In genomic region chr14:19976421-19977270, GRCm38 (mm10) we compare ENCODE assay signal across 8 mouse cellular contexts. TPM values are rescaled to one million over a fixed set of nuclear protein-coding genes. Genes with fewer than 3 reads are reported as not detected.
DNase-seq lines count a peak whose midpoint lies in the region; ATAC-seq and TF ChIP-seq lines count a peak whose summit lies in the region.

No protein-coding gene starts in this region.

- H3K4me1 ChIP-seq in ES-Bruce4 (ENCODE audit: control insufficient read depth, insufficient read depth, low read length): no peaks in the 10 kb centered on the region
- H3K4me1 ChIP-seq in forebrain, embryonic 11.5 days (replicated peaks; ENCODE audit: control insufficient read depth, insufficient read depth, low read length): peaks cover 18% of the 10 kb centered on the region
- H3K4me1 ChIP-seq in heart, embryonic 16.5 days (ENCODE audit: control insufficient read depth, insufficient read depth, low read length): peaks cover 22% of the 10 kb centered on the region
- peaks cover under 1% of the 10 kb centered on the region; the same call in 1 of the 2 replicates for H3K4me1 ChIP-seq in liver, postnatal 0 days (ENCODE audit: insufficient read depth)
- H3K4me1 ChIP-seq in neural tube, embryonic 11.5 days (ENCODE audit: control insufficient read depth, insufficient read depth, low read length): peaks cover 18% of the 10 kb centered on the region

- peak overlapping the region; percentile 76 for H3K4me2 ChIP-seq in forebrain, embryonic 11.5 days (ENCODE audit: low read depth, low read length, severe bottlenecking)
- peak overlapping the region; percentile 93 for H3K4me2 ChIP-seq in heart, embryonic 16.5 days (ENCODE audit: low read depth, low read length)
- peak overlapping the region; percentile 63 for H3K4me2 ChIP-seq in liver, postnatal 0 days (ENCODE audit: low read depth, low read length)
- peak overlapping the region; percentile 64 for H3K4me2 ChIP-seq in neural tube, embryonic 11.5 days (ENCODE audit: low read depth)

- TF ChIP-seq POLR2A in ES-Bruce4 (IDR thresholded peaks at IDR 0.05; ENCODE audit: insufficient read depth, low read length): no peak

- DNase-seq in brain, adult 2 months (ENCODE audit: low read depth, low spot score): peak; percentile 91
- DNase-seq in forebrain, embryonic 11.5 days (ENCODE audit: low spot score): peak; percentile 95
- peak; percentile 85 for DNase-seq in kidney, postnatal 14 days
- DNase-seq in liver, postnatal 0 days: peak; percentile 77
- DNase-seq in neural tube, embryonic 11.5 days (ENCODE audit: low spot score): peak; percentile 87
- DNase-seq in telencephalon, adult 2 months (ENCODE audit: low read depth, low spot score): peak; percentile 60

- H3K36me3 ChIP-seq in ES-Bruce4 (ENCODE audit: control insufficient read depth, insufficient read depth, low read length, poor library complexity, severe bottlenecking): no peaks in the 10 kb centered on the region
- H3K36me3 ChIP-seq in forebrain, embryonic 11.5 days (ENCODE audit: control insufficient read depth, insufficient read depth, low read length): no peaks in the 10 kb centered on the region
- no peaks in the 10 kb centered on the region for H3K36me3 ChIP-seq in heart, embryonic 16.5 days (ENCODE audit: control insufficient read depth, insufficient read depth)
- no peaks in the 10 kb centered on the region for H3K36me3 ChIP-seq in liver, postnatal 0 days (replicated peaks; ENCODE audit: insufficient read depth, low read length)
- H3K36me3 ChIP-seq in neural tube, embryonic 11.5 days (ENCODE audit: control insufficient read depth, insufficient read depth, low read length): no peaks in the 10 kb centered on the region

- peak overlapping the region; percentile 64 for H3K4me3 ChIP-seq in ES-Bruce4 (ENCODE audit: low read depth, low read length)
- peak overlapping the region; percentile 53 for H3K4me3 ChIP-seq in forebrain, embryonic 11.5 days (ENCODE audit: low read depth, low read length)
- H3K4me3 ChIP-seq in heart, embryonic 16.5 days (ENCODE audit: low read length): peak overlapping the region; percentile 76
- peak overlapping the region; percentile 36 for H3K4me3 ChIP-seq in liver, postnatal 0 days (ENCODE audit: low read depth, low read length)
- peak overlapping the region; percentile 57 for H3K4me3 ChIP-seq in neural tube, embryonic 11.5 days (ENCODE audit: low read depth, low read length)

- TF ChIP-seq CTCF in ES-Bruce4 (IDR thresholded peaks at IDR 0.05; ENCODE audit: low read depth, low read length): no peak
- TF ChIP-seq CTCF in liver, postnatal 0 days (IDR thresholded peaks at IDR 0.05; ENCODE audit: low read depth): peak; percentile 46

- H3K27ac ChIP-seq in ES-Bruce4 (ENCODE audit: insufficient read depth, low read length): peak overlapping the region; percentile 68
- peak overlapping the region; percentile 86 for H3K27ac ChIP-seq in forebrain, embryonic 11.5 days (ENCODE audit: low read depth, low read length)
- peak overlapping the region; percentile 73 for H3K27ac ChIP-seq in heart, embryonic 16.5 days (ENCODE audit: low read length)
- peak overlapping the region; percentile 63 for H3K27ac ChIP-seq in liver, postnatal 0 days (ENCODE audit: low read depth)
- H3K27ac ChIP-seq in neural tube, embryonic 11.5 days (ENCODE audit: low read depth, low read length): peak overlapping the region; percentile 96

- peak; percentile 97 for ATAC-seq in forebrain, embryonic 11.5 days (replicated peaks; ENCODE audit: low FRiP score)
- ATAC-seq in heart, embryonic 16.5 days (replicated peaks; ENCODE audit: extremely low read depth, insufficient read depth, low FRiP score): peak; percentile 91
- peak; percentile 90 for ATAC-seq in liver, postnatal 0 days
- ATAC-seq in neural tube, embryonic 11.5 days (ENCODE audit: insufficient read depth, low FRiP score, low TSS enrichment): peak; percentile 92

- 0 out of 2 replicates have a peak, but pooled peaks have one; percentile 22 for TF ChIP-seq EP300 in ES-Bruce4 (IDR thresholded peaks at IDR 0.05; ENCODE audit: insufficient read depth, low read depth, low read length)
- no peak for TF ChIP-seq EP300 in liver, postnatal 0 days (IDR thresholded peaks at IDR 0.05; ENCODE audit: low read depth)

- H3K9ac ChIP-seq in ES-Bruce4 (ENCODE audit: low read depth, poor library complexity, severe bottlenecking): peak overlapping the region; percentile 46
- H3K9ac ChIP-seq in forebrain, embryonic 11.5 days (ENCODE audit: low read length): peak overlapping the region; percentile 82
- peak overlapping the region; percentile 82 for H3K9ac ChIP-seq in heart, embryonic 16.5 days (ENCODE audit: low read length)
- no peak overlapping the region; the same call in 1 of the 2 replicates for H3K9ac ChIP-seq in liver, postnatal 0 days (replicated peaks)
- peak overlapping the region; percentile 73 for H3K9ac ChIP-seq in neural tube, embryonic 11.5 days (ENCODE audit: low read length)

- no peaks in the 10 kb centered on the region for H3K27me3 ChIP-seq in ES-Bruce4 (ENCODE audit: control insufficient read depth, insufficient read depth, low read length, poor library complexity, severe bottlenecking)
- no peaks in the 10 kb centered on the region for H3K27me3 ChIP-seq in forebrain, embryonic 11.5 days (ENCODE audit: control insufficient read depth, insufficient read depth, low read length)
- no peaks in the 10 kb centered on the region for H3K27me3 ChIP-seq in heart, embryonic 16.5 days (ENCODE audit: control insufficient read depth, insufficient read depth, low read length)
- no peaks in the 10 kb centered on the region for H3K27me3 ChIP-seq in liver, postnatal 0 days (ENCODE audit: insufficient read depth, low read length)
- no peaks in the 10 kb centered on the region for H3K27me3 ChIP-seq in neural tube, embryonic 11.5 days (ENCODE audit: control insufficient read depth, insufficient read depth, low read length)

- no peaks in the 10 kb centered on the region for H3K9me3 ChIP-seq in ES-Bruce4 (replicated peaks; ENCODE audit: control insufficient read depth, insufficient read depth, low read length, poor library complexity, severe bottlenecking)
- H3K9me3 ChIP-seq in forebrain, embryonic 11.5 days (ENCODE audit: control insufficient read depth, low read length): no peaks in the 10 kb centered on the region
- no peaks in the 10 kb centered on the region for H3K9me3 ChIP-seq in heart, embryonic 16.5 days (replicated peaks; ENCODE audit: control insufficient read depth, low read length)
- H3K9me3 ChIP-seq in liver, postnatal 0 days (ENCODE audit: low read length): no peaks in the 10 kb centered on the region
- no peaks in the 10 kb centered on the region for H3K9me3 ChIP-seq in neural tube, embryonic 11.5 days (ENCODE audit: control insufficient read depth, low read length)

- under 1% methylated on average over 22 of the region's 24 CpGs for WGBS in forebrain, embryonic 11.5 days
- WGBS in heart, embryonic 16.5 days: 2% methylated on average over 24 of the region's 24 CpGs
- WGBS in liver, postnatal 0 days (ENCODE audit: insufficient replicate concordance): 1% methylated on average over 22 of the region's 24 CpGs
- WGBS in neural tube, embryonic 11.5 days: under 1% methylated on average over 20 of the region's 24 CpGs

RNA-seq across cellular contexts. Expression of gene Gng2, which starts 0.8 kb away (rescaled TPM):
- polyA plus RNA-seq in ES-Bruce4 (2011; ENCODE audit: insufficient read depth, insufficient read length, low read depth, missing spikeins): 117 and 134 TPM in 2 replicates
- polyA plus RNA-seq in forebrain, embryonic 11.5 days (2014; fragmentation: Nextera tagmentation; extraction: Ambion mirVana): 138 and 142 TPM in 2 replicates
- 58.8 and 64.2 TPM in 2 replicates for polyA plus RNA-seq in heart, embryonic 16.5 days (2015; fragmentation: Nextera tagmentation; extraction: Ambion mirVana)
- 6.2 and 8.3 TPM in 2 replicates for polyA plus RNA-seq in liver, postnatal 0 days (2015; fragmentation: Nextera tagmentation; extraction: Ambion mirVana)
- polyA plus RNA-seq in neural tube, embryonic 11.5 days (2014; fragmentation: Nextera tagmentation; extraction: Ambion mirVana): 161 and 175 TPM in 2 replicates

Comparison
In these comparisons a context has a peak if more than half of its experiments do, and no peak if none do; other contexts are left out.
1. Peak in every context shown above with its lines: DNase-seq, ATAC-seq, H3K4me3 ChIP-seq and H3K27ac ChIP-seq.